Mouse (Mus musculus) C2C12 (cell line): Measurements from ENCODE around the gene Kank1.

Experiments
- MAX ChIP-seq: IDR thresholded peaks from one replicate; pipeline ENCODE4 v1.6.1; 2011; ENCODE audit warnings: mild to moderate bottlenecking, control low read depth
- MYOG ChIP-seq: IDR thresholded peaks from one replicate; pipeline ENCODE4 v1.6.1; 2011; ENCODE audit not compliant: control insufficient read depth, insufficient read length; ENCODE audit errors: extremely low read depth

DNA sequence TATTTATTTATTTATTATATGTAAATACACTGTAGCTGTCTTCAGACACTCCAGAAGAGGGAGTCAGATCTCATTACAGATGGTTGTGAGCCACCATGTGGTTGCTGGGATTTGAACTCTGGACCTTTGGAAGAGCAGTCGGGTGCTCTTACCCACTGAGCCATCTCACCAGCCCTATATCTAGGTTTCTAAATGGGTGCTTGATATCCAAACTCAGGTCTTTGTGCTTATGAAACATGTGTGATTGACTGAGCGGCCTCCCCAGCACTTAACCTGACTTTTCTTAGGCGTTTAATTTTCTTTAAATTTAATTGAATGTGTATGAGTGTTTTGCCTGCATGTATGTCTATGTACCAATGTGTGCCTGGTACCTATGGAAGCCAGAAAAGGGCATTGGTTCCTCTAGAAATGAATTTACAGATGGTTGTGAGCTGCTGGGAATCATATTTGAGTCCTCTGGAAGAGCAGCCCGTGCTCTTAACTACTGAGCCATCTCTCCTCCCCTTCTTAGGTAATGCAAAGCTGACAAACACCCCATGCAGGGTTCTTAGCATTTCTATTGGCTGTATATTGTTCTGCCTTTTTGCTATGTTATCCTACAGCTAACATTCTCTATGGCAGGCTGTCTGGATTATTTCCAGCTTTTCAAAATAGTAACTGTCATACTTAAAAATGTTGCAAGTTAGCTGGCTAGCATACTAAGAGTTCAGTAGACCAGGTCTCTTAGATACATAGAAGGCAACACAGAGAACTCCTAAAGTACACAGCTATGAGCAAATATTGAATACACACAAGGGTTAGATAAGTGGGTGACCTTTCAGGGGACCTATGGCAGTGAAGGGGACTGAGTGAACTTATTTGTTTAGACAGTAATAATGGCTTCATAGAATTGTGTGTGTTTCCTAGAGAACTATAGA is 6.5 kb upstream of the Kank1 start:
- TF ChIP-seq MAX (no peak), MYOG (no peak)
